Mouse (Mus musculus) limb, embryonic 11.5 days (tissue): ENCODE measurements at regions not wholly inside any gene's neighbourhood (a gene's known extent, or its start where the extent isn't known, plus 50 kb on each side); places are given as distances from the start of the nearest gene placed in this dataset.
"Not testable (repeated sequence)": the region's sequence is repeated elsewhere in the genome, so short reads cannot be mapped to it uniquely, and the experiment has no call there.

ENCODE experiments used
- ATAC-seq: fragments of 200-750 bp; cut with Nextera tagmentation; 2 replicates; pipeline ENCODE4 v1.8.0; 2017; ENCODE audit warnings: low read depth; ENCODE audit not compliant: insufficient number of reproducible peaks, low FRiP score, low TSS enrichment
- DNase-seq: peaks from one replicate; pipeline ENCODE4 v3.0.0-alpha.2; 2015; ENCODE audit warnings: low spot score
- H3K27ac ChIP-seq: fragments of 300-500 bp; sonication (generic); replicated peaks from 2 replicates; pipeline ENCODE4 v1.5.1; 2014; ENCODE audit warnings: low read depth, mild to moderate bottlenecking, low read length
- H3K27me3 ChIP-seq: fragments of 300-500 bp; sonication (generic); 2 replicates; pipeline ENCODE4 v1.6.1; 2014; ENCODE audit warnings: mild to moderate bottlenecking, low read length, mixed read lengths; ENCODE audit not compliant: control insufficient read depth, insufficient read depth
- H3K36me3 ChIP-seq: fragments of 300-500 bp; sonication (generic); 2 replicates; pipeline ENCODE4 v1.6.1; 2014; ENCODE audit warnings: mild to moderate bottlenecking, low read length, moderate library complexity, mixed read lengths; ENCODE audit not compliant: control insufficient read depth, insufficient read depth
- H3K4me1 ChIP-seq: fragments of 300-500 bp; sonication (generic); 2 replicates; pipeline ENCODE4 v1.6.1; 2014; ENCODE audit warnings: low read length, mixed read lengths; ENCODE audit not compliant: control insufficient read depth, insufficient read depth
- H3K4me2 ChIP-seq: fragments of 300-500 bp; sonication (generic); 2 replicates; pipeline ENCODE4 v1.6.1; 2014; ENCODE audit warnings: low read depth, mild to moderate bottlenecking, moderate library complexity; ENCODE audit not compliant: severe bottlenecking
- H3K4me3 ChIP-seq: fragments of 300-500 bp; sonication (generic); 2 replicates; pipeline ENCODE4 v1.5.1; 2014; ENCODE audit warnings: low read depth, low read length
- H3K9ac ChIP-seq: fragments of 300-500 bp; sonication (generic); 2 replicates; pipeline ENCODE4 v1.6.1; 2014; ENCODE audit warnings: mild to moderate bottlenecking, low read length
- H3K9me3 ChIP-seq: fragments of 300-500 bp; sonication (generic); 2 replicates; pipeline ENCODE4 v1.6.1; 2016; ENCODE audit warnings: low read length; ENCODE audit not compliant: control insufficient read depth
- WGBS: fragments of 180-500 bp; shearing (Covaris S2); extraction: QIAGEN DNeasy Blood & Tissue Kit; methylation state at CpG from one replicate; pipeline ENCODE4 v1.1.7; 2014; 5-methylcytosine and 5-hydroxymethylcytosine counted together

DNA sequence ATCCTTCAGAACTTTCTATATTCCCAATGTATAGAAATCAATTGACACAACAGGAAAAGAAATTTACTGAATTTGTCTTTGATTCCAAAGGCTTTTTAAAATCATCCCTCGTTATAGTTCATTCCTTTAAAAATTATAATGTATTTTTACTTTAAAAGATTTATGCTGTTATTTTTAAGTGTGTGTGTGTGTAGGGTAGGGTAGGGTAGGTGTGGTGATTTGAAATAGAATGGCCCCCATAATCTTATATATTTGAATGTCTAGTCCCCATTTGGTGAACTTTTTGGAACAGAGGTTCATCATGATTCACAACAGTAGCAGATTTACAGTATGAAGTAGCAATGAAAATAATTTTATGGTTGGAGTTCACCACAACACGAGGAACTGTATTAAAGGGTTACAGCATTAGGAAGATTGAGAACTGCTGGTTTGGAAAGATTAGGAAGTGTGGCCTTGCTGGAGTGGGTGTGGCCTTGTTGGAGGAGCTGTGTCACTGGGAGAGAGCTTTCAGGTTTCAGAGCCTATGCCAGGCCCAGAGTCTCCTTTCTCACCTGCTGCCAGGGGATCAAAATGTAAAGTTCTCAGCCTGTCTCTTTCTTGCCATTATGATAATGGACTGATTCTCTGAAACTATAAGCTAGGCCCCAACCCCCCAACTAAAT lies 88.7 kb upstream of the Immp2l start:
- Histone ChIP-seq H3K4me2 (no peak overlapping the region), H3K27ac (no peak overlapping the region), H3K4me3 (no peak overlapping the region), H3K4me1 (no peaks in the 10 kb centered on the region), H3K9ac (no peak overlapping the region), H3K9me3 (no peaks in the 10 kb centered on the region), H3K36me3 (no peaks in the 10 kb centered on the region), H3K27me3 (no peaks in the 10 kb centered on the region)
- no peak for DNase-seq
- no peak for ATAC-seq
- WGBS = 84% methylated on average over 2 of the region's 2 CpGs

DNA sequence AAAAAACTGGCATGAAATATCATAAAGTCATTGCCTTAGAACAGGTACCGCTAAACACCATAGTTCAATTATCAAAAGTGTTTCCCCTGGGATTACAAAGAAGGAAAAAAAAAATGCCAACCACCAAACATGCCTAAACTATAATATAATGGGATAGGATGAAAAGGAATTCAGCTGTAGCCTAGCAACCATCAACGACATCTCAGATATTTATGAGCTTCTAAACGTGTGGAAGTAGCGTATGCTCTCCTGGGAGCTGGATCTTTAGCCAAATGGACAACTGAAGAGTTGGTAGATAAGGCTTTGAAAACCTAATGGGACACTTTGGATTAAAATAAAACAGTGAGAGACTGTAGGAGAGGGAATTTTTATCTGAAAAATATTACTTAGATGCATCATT lies 86.9 kb upstream of the Immp2l start:
- H3K36me3 ChIP-seq = no peaks in the 10 kb centered on the region
- no peak overlapping the region for H3K4me2 ChIP-seq
- H3K27me3 ChIP-seq = no peaks in the 10 kb centered on the region
- DNase-seq = no peak
- H3K9ac ChIP-seq = no peak overlapping the region
- ATAC-seq = no peak
- WGBS = 78% methylated on average over 4 of the region's 4 CpGs
- H3K4me3 ChIP-seq = no peak overlapping the region
- no peaks in the 10 kb centered on the region for H3K4me1 ChIP-seq
- no peak overlapping the region for H3K27ac ChIP-seq
- H3K9me3 ChIP-seq = no peaks in the 10 kb centered on the region

DNA sequence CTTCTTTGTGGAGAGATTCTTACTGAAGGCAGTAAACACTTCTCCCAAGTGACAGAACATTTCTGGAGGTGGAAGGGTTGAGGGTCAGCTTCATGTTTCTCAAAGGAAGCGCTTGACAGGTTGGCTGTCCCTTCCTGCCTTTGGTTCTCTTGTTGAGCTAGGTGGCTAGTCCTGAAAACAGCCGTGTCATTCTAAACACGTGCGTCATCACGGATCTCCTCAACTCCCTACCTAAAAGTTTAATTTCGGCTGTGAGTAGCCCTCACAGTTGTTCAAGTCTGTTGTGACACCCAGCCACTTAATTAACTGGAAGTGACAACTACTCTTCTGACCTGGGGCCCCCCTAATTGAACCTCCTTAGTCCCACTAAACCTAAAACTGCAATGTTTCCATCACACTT lies 77.0 kb upstream of the Immp2l start:
- no peak overlapping the region for H3K4me3 ChIP-seq
- DNase-seq (no peak), ATAC-seq (no peak)
- WGBS = 84% methylated on average over 6 of the region's 6 CpGs
- no peaks in the 10 kb centered on the region for H3K27me3 ChIP-seq
- H3K36me3 ChIP-seq = no peaks in the 10 kb centered on the region
- H3K9ac ChIP-seq = no peak overlapping the region
- no peaks in the 10 kb centered on the region for H3K9me3 ChIP-seq
- no peak overlapping the region for H3K4me2 ChIP-seq
- H3K4me1 ChIP-seq = no peaks in the 10 kb centered on the region
- H3K27ac ChIP-seq = no peak overlapping the region

DNA sequence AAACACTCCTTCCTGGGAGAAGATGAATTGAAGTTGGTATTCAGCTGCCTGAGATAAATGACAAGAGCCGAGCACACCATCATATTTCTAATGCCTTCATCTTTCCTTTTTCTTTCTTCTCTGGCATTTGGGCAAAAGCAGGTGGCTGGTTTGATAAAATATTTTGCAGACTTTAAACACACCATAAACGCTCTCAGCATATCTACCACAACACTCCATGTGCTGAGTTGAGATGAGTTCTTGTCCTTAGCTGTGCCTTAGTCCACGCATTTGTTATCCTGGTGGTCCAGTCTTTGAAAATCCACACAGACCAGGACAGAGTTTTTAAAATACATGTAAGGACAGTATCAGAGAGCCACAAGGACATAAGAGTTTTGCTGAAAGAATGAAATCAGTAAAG lies 74.3 kb upstream of the Immp2l start:
- no peaks in the 10 kb centered on the region for H3K27me3 ChIP-seq
- no peaks in the 10 kb centered on the region for H3K9me3 ChIP-seq
- no peaks in the 10 kb centered on the region for H3K4me1 ChIP-seq
- no peak overlapping the region for H3K9ac ChIP-seq
- ATAC-seq (no peak), DNase-seq (no peak)
- H3K4me2 ChIP-seq = no peak overlapping the region
- H3K27ac ChIP-seq = no peak overlapping the region
- H3K4me3 ChIP-seq = no peak overlapping the region
- no peaks in the 10 kb centered on the region for H3K36me3 ChIP-seq
- WGBS = 85% methylated on average over 3 of the region's 3 CpGs

DNA sequence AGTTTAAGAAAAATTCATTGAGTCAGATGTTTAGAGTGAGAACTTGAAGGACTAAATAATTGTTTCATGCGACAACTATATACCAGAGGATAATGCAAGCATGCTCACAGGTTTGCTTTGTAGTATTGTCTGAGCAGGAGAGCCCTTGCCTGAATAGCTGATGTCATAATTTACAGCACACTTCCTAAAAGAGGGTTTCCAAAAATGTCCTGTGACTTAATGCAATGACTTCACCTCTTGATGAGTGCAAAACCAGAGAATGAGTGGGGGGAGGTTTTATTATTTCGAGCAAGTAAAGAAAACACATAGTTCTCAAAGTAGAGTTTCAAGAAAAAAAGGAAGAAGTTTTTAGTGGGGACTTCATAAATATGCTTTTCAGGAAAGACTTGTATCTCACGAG lies 65.4 kb upstream of the Immp2l start:
- no peaks in the 10 kb centered on the region for H3K36me3 ChIP-seq
- ATAC-seq = no peak
- no peaks in the 10 kb centered on the region for H3K27me3 ChIP-seq
- WGBS = 91% methylated on average over 3 of the region's 3 CpGs
- no peak overlapping the region for H3K27ac ChIP-seq
- no peaks in the 10 kb centered on the region for H3K9me3 ChIP-seq
- no peaks in the 10 kb centered on the region for H3K4me1 ChIP-seq
- H3K4me2 ChIP-seq = no peak overlapping the region
- no peak for DNase-seq
- H3K4me3 ChIP-seq = no peak overlapping the region
- no peak overlapping the region for H3K9ac ChIP-seq

DNA sequence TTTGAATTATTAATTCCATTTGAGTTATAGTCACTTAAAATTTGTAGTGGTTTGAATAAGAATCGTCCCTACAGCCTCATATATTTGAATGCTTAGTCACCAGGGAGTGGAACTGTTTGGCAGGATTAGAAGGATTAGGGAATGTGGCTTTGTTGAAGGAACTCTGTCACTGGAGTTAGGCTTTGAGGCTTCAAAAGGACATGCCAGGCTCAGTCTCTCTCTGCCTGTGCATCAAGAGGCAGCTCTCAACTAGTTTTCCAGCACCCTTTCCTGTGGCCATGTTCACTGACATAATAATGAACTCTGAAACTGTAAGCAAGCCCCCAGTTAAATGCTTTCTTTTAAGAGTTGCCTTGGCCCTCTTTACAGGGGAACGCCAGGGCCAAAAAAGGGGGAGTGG lies 58.9 kb upstream of the Immp2l start:
- WGBS = 70% methylated on average over 2 of the region's 2 CpGs
- DNase-seq = no peak

DNA sequence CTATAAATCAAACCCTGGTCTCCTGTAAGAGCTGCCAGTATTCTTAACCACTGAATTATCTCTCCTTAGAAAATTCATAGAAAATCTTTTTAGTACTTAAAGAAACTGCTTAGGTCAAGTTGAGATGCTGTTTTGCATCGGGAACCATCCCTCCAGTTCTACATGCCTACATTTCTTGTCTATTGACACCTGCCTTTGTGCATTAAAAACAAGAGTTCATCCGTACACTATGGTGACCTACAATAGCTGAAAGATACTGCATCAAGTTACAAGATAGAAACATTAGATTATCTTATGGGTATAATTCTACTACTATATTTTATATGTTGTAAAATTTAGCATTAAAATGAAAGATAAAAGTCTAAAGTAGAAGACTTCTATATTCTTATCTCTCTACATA lies 57.6 kb upstream of the Immp2l start:
- no peak overlapping the region for H3K4me2 ChIP-seq
- no peak overlapping the region for H3K27ac ChIP-seq
- WGBS = 92% methylated on average over 2 of the region's 2 CpGs

More for the DNA sequence above, 58.9 kb upstream of the Immp2l start:
- no peak for ATAC-seq
- H3K4me1 ChIP-seq = no peaks in the 10 kb centered on the region
- H3K9ac ChIP-seq = no peak overlapping the region
- no peak overlapping the region for H3K4me3 ChIP-seq
- no peaks in the 10 kb centered on the region for H3K9me3 ChIP-seq
- H3K27me3 ChIP-seq = no peaks in the 10 kb centered on the region
- H3K27ac ChIP-seq = no peak overlapping the region
- no peak overlapping the region for H3K4me2 ChIP-seq
- no peaks in the 10 kb centered on the region for H3K36me3 ChIP-seq

DNA sequence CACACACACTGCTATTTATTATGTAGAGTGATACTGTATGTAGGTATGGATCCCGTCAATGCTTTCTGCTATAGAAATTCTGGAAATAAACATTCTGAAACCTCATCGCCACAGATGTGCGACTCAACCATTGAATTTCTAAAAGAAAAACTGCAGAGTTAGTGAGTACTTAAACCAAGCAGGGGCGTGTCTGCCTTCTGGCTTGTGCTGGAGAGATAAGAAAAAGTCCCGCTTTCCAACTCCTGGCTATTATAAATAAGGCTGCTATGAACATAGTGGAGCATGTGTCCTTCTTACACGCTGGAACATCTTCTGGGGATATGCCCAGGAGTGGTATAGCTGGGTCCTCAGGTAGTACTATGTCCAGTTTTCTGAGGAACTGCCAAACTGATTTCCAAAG lies 57.2 kb upstream of the Immp2l start:
- not testable (repeated sequence) for H3K4me2 ChIP-seq, H3K4me1 ChIP-seq, ATAC-seq, H3K36me3 ChIP-seq, H3K4me3 ChIP-seq, H3K27me3 ChIP-seq, H3K9me3 ChIP-seq, H3K27ac ChIP-seq, DNase-seq, H3K9ac ChIP-seq
- WGBS = 94% methylated on average over 6 of the region's 6 CpGs

More for the DNA sequence above, 57.6 kb upstream of the Immp2l start:
- Histone ChIP-seq H3K9me3 (no peaks in the 10 kb centered on the region), H3K4me1 (no peaks in the 10 kb centered on the region), H3K9ac (no peak overlapping the region), H3K4me3 (no peak overlapping the region), H3K36me3 (no peaks in the 10 kb centered on the region), H3K27me3 (no peaks in the 10 kb centered on the region)
- no peak for ATAC-seq
- DNase-seq = no peak

DNA sequence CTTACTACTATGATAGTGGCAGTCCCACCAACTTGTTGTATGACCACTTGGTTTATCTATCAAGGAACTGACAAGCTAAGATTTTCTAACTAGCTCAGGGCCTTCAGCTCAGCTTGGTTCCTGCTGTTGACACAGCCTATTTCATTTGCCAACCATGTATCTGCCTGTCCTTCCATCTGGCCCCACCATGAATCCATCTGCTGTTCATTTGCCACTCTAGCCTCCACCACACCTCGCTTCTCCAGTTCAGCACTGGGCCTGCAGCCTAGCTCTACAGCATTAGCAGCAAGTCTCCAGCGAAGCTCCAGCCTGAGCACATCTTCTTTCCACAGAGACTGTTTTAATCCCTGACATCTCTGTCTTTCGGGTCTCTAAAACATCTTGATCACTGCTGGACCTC lies 51.0 kb upstream of the Immp2l start:
- Histone ChIP-seq H3K9ac (no peak overlapping the region), H3K27ac (no peak overlapping the region), H3K36me3 (no peaks in the 10 kb centered on the region), H3K4me3 (no peak overlapping the region), H3K9me3 (no peaks in the 10 kb centered on the region), H3K4me2 (no peak overlapping the region), H3K4me1 (no peaks in the 10 kb centered on the region), H3K27me3 (no peaks in the 10 kb centered on the region)
- ATAC-seq (no peak), DNase-seq (no peak)
- WGBS = 86% methylated on average over 3 of the region's 3 CpGs
